In genomic region chr19:46802306-46802705, GRCm38 (mm10) we compare ENCODE assay signal across 14 mouse cellular contexts.
"Had no signal": no experiment of that assay in that cellular context is flagged by ENCODE, and none has a peak within 500 bp of the region (broad histone marks: within the 10 kb centered on the region; RNA-seq: fewer than 3 reads in every experiment).

No protein-coding gene starts in this region.

- ATAC-seq: liver, postnatal 0 days; midbrain, embryonic 13.5 days; midbrain, embryonic 15.5 days had no signal

- H3K4me3 ChIP-seq: liver, embryonic 15.5 days; lung, embryonic 15.5 days; megakaryocyte, embryonic 14.5 days; midbrain, embryonic 13.5 days; midbrain, embryonic 15.5 days; neural tube, embryonic 12.5 days had no signal

- H3K4me1 ChIP-seq: megakaryocyte, embryonic 14.5 days; neural tube, embryonic 12.5 days had no signal

- H3K9ac ChIP-seq: liver, embryonic 15.5 days; liver, postnatal 0 days; lung, embryonic 15.5 days; midbrain, embryonic 13.5 days; midbrain, embryonic 15.5 days; neural tube, embryonic 12.5 days had no signal

- DNase-seq: liver, postnatal 0 days; lung, postnatal 36 days; right cerebral cortex, postnatal 14 days; thymus, adult 18-20 months; thymus, postnatal 14 days; thymus, postnatal 36 days had no signal

- H3K4me2 ChIP-seq: liver, embryonic 15.5 days; lung, embryonic 15.5 days; midbrain, embryonic 11.5 days; midbrain, embryonic 13.5 days; midbrain, embryonic 15.5 days; neural tube, embryonic 12.5 days had no signal

- H3K36me3 ChIP-seq: liver, embryonic 15.5 days; lung, embryonic 15.5 days; midbrain, embryonic 13.5 days; midbrain, embryonic 15.5 days; neural tube, embryonic 12.5 days had no signal

- H3K9me3 ChIP-seq: liver, embryonic 15.5 days; lung, embryonic 15.5 days; megakaryocyte, embryonic 14.5 days; midbrain, embryonic 13.5 days; midbrain, embryonic 15.5 days; neural tube, embryonic 12.5 days had no signal

- H3K27ac ChIP-seq: liver, embryonic 15.5 days; lung, embryonic 15.5 days; macrophage; midbrain, embryonic 13.5 days; midbrain, embryonic 15.5 days; neural tube, embryonic 12.5 days had no signal

- H3K27me3 ChIP-seq: liver, embryonic 15.5 days; lung, embryonic 15.5 days; midbrain, embryonic 13.5 days; midbrain, embryonic 15.5 days; neural tube, embryonic 12.5 days had no signal
